Mouse (Mus musculus) induced T-regulatory cell, adult 2 months (primary cell): Measurements from ENCODE around the gene Haus6.
"Not testable (repeated sequence)": the region's sequence is repeated elsewhere in the genome, so short reads cannot be mapped to it uniquely, and the experiment has no call there.

Experiments used
- DNase-seq: peaks from one replicate; pipeline ENCODE4 v3.0.0-alpha.2; 2012; ENCODE audit warnings: low read depth

Haus6 gene

DNA sequence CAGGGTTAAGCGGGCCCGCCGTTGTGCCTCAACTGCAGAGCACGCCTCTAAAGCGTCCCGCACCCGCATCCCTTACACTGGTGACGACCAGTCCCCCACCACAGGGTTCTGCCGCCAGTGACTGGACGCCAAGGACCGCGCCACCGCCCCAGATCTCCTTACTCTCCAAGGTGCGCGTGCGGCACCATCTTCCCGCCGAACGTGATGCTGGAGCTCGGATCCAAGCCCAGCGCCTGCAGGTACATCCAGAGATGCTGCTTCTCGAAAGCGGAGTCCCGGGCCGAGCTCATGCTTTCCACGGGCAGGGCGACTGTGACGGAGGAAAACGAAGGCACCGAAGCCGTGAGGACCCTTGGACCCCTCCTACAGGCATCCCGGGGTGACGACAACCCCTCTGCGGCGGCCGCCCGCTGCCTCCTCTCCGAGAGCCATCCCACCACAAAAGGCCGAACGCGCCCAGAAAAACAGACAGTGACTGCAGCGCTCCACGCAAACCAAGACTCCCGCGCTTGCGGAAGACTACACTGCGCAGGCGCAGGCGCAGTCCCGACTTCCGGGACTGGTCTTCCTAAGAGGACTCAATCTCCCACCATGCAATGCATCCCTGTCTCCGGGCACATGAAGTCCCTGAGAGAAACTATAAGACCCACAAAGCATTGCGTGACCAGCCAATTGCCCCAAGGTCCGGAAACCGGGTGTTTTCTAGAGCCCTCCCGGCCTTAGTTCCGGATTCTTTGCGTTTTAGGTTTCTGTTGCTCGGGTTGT is at the start of gene Haus6:
Gene Haus6 (minus strand): TSS at position 532 of the 765 bp plus-strand sequence.
- peak; percentile 97 for DNase-seq

DNA sequence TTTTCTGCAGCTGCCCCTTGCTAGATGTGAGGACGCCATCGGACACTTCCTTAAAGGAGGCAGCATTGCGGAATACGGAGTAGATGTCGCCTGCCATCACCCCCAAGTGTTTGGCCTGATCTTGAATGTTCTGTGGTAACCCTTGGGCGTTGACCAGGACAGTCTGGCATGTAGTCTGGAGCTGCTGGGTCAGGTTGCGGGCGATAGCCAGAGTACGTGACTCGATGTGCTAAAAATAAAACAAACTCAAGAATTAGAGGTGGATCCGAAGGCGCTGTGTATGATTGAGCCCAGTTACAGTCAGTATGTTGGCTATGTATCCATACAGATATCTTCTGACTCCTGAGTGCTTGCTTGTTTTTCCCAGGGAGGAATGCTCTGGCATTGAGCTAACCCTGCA is 45.3 kb upstream of the Haus6 start:
- no peak for DNase-seq

DNA sequence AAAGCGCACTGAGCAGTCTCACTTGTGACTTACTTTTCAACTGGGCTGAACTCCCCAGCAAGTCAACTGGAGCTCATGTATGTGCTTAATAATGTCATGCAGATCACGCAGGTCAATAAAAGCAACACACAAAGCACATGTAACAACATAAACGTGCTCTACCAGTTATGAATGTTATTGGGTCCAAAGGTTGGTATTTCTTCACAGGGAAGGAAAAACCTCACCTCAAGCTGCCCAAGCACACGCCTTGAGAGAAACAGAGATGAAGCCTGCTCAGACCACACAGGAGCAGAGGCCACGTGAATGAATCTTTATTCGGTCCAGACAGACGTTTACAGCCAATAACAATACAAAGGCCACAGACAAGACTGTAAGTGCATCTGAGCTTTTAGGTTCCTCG is 44.6 kb upstream of the Haus6 start:
- not testable (repeated sequence) for DNase-seq

- DNase-seq: peak; percentile 69
These were observed 40.0 kb upstream of the Haus6 start for GRCm38 (mm10) chr4:86651686-86652384.

DNA sequence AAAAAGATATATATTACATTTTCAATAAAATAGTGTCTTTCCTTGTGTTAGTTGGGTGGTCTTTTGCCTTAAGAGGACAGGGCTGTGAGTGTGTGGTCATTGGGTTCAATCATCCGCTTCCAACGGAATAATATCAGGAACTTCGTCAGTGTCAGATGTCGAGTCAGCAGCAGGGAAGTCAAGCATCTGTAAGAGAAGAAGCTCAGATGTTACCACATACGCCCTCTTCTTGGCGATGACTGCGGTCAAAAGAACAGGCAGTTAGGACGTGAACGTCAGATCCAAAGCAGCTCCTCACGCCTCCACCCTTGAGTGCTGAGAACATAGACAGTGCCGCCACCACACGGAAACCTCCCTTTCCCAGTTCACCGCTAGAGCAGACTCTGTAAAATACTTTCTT is 36.5 kb upstream of the Haus6 start:
- not testable (repeated sequence) for DNase-seq

DNA sequence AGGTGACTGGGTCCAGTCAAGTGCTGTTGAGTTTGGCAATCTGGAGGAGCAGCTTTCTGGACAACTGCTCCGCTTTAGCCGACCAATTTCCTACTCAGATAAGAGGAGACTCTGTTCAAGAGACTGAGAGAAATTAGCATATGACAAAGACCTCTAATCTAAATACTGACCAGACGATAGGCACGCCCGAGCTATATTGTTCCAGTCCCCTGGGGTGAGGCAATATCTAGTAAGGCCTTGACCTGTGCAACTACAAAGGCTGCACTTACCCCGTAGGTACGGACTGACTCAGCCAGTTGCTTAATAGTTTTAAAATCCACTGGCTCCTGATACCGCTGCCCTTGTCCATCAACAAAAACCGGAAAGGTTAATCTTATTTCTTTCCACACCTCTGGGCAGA is 25.7 kb upstream of the Haus6 start:
- not testable (repeated sequence) for DNase-seq

GRCm38 (mm10) chr4:86634873-86635272 is 23.0 kb upstream of the Haus6 start:
- DNase-seq: not testable (repeated sequence)

DNA sequence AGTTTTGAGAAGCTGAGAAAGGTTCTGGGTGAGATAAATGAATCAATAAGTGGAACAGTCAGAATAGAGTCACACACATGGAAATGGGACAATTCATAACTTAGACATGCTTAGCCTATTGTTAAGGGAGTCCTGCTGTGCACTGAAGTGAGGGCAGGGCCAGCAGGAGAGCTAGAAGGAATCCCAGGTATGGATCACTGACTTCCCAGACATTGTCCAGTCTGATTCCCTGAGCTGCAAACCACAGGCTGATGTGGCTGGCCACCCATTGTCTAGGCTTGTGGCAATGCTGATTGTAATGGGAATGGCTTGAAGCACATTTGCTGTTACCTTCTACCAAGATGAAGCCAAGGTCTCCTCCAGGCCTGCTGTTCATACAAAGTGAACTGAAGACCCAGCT is 22.5 kb upstream of the Haus6 start:
- not testable (repeated sequence) for DNase-seq

DNA sequence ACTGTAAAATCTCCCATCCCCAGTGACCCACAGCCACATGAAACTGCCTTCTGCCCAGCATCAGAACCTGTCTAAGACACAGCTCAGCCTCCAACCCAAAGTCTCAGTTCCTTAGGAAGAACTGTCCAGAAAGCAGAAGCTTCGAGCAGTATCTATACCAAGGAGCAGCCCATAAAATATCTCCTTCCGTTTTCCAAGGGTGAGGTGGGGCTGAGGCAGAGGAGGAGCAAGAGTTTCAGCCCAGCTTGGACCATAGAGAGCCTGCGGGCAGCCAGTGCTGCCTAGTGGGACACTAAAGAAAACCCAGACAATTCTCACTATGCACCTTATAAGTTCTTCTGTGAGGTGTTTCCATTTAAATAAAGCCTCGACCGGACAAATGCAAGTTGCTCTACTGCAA is 20.7 kb upstream of the Haus6 start:
- DNase-seq: not testable (repeated sequence)

- DNase-seq: no peak
These were observed 20.0 kb upstream of the Haus6 start for GRCm38 (mm10) chr4:86631831-86632230.

DNA sequence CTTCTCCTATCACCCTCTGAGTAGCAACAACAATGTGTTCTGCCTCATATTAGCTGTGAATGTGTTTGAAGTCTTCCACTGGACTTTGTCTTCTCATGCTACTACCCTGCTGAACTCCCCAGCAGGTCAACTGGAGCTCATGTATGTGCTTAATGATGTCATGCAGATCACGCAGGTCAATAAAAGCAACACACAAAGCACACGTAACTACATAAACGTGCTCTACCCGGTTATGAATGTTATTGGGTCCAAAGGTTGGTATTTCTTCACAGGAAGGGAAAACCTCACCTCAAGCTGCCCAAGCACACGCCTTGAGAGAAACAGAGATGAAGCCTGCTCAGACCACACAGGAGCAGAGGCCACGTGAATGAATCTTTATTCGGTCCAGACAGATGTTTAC is 14.6 kb upstream of the Haus6 start:
- not testable (repeated sequence) for DNase-seq

- DNase-seq: no peak
These were observed 13.6 kb upstream of the Haus6 start for GRCm38 (mm10) chr4:86625463-86625862.

DNA sequence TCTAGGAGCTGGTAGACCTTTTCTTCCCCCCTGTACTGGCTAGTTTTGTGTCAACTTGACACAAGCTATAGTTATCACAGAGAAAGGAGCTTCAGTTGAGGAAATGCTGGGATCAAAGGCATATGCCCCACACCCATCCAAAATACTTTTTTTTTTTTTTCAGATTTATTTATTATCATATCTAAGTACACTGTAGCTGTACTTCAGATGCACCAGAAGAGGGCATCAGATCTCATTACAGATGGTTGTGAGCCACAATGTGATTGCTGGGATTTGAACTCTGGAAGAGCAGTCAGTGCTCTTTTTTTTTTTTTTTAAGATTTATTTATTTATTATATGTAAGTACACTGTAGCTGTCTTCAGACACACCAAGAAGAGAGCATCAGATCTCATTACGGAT is 10.7 kb upstream of the Haus6 start:
- DNase-seq: not testable (repeated sequence)

GRCm38 (mm10) chr4:86622116-86622515 is 10.3 kb upstream of the Haus6 start:
- no peak for DNase-seq

DNA sequence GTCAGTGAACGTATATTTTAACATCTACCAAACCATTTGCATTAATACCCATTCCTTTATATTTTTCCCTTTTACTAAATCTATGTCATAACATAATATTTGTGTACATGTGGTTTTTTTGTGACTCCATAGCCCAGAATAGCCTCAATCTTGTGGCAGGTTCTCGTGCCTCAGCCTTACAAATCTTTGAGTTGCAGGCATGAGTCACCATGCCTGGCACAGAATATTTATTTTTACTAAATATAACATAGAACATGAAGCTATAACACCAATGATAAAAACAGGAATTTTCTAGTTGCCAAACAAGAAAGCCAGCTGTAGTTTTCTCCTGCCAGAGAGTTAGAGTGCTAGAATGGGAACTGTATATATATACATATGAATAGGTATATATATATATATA is 8.7 kb upstream of the Haus6 start:
- no peak for DNase-seq

DNA sequence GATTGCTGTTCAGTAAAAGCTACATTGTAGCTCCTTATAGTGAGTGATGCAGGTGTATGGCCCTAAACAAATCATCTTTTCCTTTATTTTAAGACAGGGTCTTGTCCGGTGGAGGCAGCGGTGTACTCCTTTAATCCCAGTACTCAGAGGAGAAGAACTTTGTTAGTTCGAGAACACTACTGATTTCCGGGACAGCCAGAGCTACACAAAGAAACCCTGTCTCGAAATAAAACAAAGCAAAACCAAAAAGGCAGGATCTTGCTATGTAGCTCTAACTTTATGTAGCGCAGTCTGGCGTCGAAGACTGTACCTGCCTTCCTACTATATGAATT is 400 bp upstream of the Haus6 start:
- DNase-seq: no peak

DNA sequence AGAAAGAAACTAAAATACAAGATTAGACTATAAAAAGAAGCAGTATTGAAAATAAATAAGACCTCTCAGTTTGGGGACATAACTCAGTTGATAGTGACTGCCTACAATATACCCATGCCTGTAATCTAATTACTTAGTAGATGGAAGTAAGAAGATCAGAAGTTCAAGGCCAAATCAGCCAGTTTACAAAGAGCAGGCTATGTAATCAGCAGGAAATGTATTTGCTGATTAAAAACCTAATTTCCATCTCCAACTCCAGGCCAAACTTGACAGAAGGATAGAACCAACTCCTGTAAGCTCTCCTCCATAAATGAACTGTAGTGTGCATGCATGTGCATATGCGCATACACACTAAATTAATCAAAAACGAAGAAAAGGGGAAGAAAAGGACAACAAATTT is 20.6 kb downstream of the Haus6 start:
- DNase-seq: no peak

DNA sequence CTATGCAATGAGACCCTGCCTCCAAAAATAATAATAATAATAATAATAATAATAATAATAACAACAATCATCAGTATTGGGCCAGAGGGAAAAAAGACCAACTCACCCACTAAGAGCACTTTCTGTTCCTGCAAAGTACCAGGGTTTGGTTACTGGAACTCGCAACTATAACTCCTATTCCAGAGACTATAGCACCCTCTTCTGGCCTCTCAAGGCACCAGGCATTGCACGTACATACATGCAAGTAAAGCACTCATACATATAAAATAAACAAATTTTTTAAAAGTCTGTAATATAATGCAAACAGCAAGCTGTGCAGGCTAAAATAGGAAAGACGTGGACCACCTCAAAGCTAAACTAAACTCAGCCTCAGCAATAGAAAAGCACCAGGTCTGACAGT is 23.6 kb downstream of the Haus6 start:
- peak; percentile 36 for DNase-seq

GRCm38 (mm10) chr4:86580591-86580990 is 31.3 kb downstream of the Haus6 start:
- DNase-seq: no peak

- DNase-seq: no peak
These were observed 31.8 kb downstream of the Haus6 start for GRCm38 (mm10) chr4:86580056-86580455.

- no peak for DNase-seq
These were observed 35.1 kb downstream of the Haus6 start for GRCm38 (mm10) chr4:86576630-86577225.

DNA sequence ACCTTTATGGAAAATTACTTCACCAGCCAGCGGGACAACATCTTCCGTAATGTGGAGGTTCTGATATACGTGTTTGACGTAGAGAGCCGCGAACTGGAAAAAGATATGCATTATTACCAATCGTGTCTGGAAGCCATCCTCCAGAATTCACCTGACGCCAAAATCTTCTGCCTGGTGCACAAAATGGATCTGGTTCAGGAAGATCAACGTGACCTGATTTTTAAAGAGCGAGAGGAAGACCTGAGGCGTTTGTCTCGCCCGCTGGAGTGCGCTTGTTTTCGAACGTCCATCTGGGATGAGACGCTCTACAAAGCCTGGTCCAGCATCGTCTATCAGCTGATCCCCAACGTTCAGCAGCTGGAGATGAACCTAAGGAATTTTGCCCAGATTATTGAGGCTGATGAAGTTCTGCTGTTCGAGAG is 35.7 kb downstream of the Haus6 start:
- no peak for DNase-seq

- DNase-seq: peak; percentile 97
These were observed 36.4 kb downstream of the Haus6 start, which contains the start of gene Rraga for GRCm38 (mm10) chr4:86575283-86575983. Gene Rraga, plus strand, starts transcription at chr4:86575668.
